Mouse (Mus musculus): ENCODE results near the gene Akt2.

DNA sequence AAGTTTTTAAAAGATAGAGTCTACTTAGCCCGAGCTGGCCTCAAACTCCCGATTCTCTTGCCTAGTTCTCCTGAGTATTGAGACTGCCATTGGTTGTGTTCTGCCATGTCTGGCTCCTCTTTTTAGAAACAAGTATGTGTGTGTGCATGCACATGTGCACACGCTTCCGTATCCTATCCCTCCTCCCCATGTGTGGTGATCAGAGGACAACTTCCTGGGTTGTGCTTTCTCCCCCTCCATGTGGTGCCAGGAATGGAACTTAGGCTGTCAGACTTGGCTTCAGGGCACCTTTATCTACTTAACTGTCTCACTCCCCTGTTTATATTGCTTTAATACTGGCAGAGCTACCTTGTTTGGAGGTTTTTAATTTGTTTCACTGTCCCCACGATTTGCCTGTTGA is 93.9 kb downstream of the Akt2 start:
- TF ChIP-seq POLR2A (IDR thresholded peaks at IDR 0.05; ENCODE audit: borderline replicate concordance, extremely low read depth, low read depth, low read length) (no peak), CTCF (IDR thresholded peaks at IDR 0.05; ENCODE audit: insufficient read depth, low read length) (no peak)

All from lung, adult 2 months (tissue).